Mouse (Mus musculus): ENCODE measurements at regions not wholly inside any gene's neighbourhood (a gene's known extent, or its start where the extent isn't known, plus 50 kb on each side); places are given as distances from the start of the nearest gene placed in this dataset.
"Not testable (repeated sequence)": the region's sequence is repeated elsewhere in the genome, so short reads cannot be mapped to it uniquely, and the experiment has no call there.

GRCm38 (mm10) chr10:117449416-117450239, 69.8 kb upstream of the Cpsf6 start:
- peak; percentile 59 to 63 for DNase-seq (ENCODE audit: low spot score in 2 of 2)

- DNase-seq (ENCODE audit: low spot score in 2 of 2) = not testable (repeated sequence)
These were observed 69.0 kb upstream of the Cpsf6 start for GRCm38 (mm10) chr10:117448783-117449182.

GRCm38 (mm10) chr10:117447626-117448025, 67.8 kb upstream of the Cpsf6 start:
- DNase-seq (ENCODE audit: low spot score in 2 of 2) = no peak

- DNase-seq (ENCODE audit: low spot score in 2 of 2) = no peak
These were observed 67.4 kb upstream of the Cpsf6 start for GRCm38 (mm10) chr10:117447206-117447605.

- no peak for DNase-seq (ENCODE audit: low spot score in 2 of 2)
These were observed 67.0 kb upstream of the Cpsf6 start for GRCm38 (mm10) chr10:117446776-117447175.

GRCm38 (mm10) chr10:117445801-117446490, 66.1 kb upstream of the Cpsf6 start:
- no peak for DNase-seq (ENCODE audit: low spot score in 2 of 2)

GRCm38 (mm10) chr10:117445181-117445790, 65.5 kb upstream of the Cpsf6 start:
- no peak for DNase-seq (ENCODE audit: low spot score in 2 of 2)

GRCm38 (mm10) chr10:117444761-117445160, 64.9 kb upstream of the Cpsf6 start:
- no peak for DNase-seq (ENCODE audit: low spot score in 2 of 2)

- DNase-seq (ENCODE audit: low spot score in 2 of 2) = no peak
These were observed 63.9 kb upstream of the Cpsf6 start for GRCm38 (mm10) chr10:117443426-117444350.

- no peak for DNase-seq (ENCODE audit: low spot score in 2 of 2)
These were observed 62.4 kb upstream of the Cpsf6 start for GRCm38 (mm10) chr10:117441979-117442803.

GRCm38 (mm10) chr10:117441121-117441978, 61.5 kb upstream of the Cpsf6 start:
- no peak for DNase-seq (ENCODE audit: low spot score in 2 of 2)

- DNase-seq (ENCODE audit: low spot score in 2 of 2) = no peak
These were observed 60.6 kb upstream of the Cpsf6 start for GRCm38 (mm10) chr10:117440225-117440976.

- DNase-seq (ENCODE audit: low spot score in 2 of 2) = no peak
These were observed 59.6 kb upstream of the Cpsf6 start for GRCm38 (mm10) chr10:117439206-117440110.

- no peak for DNase-seq (ENCODE audit: low spot score in 2 of 2)
These were observed 58.9 kb upstream of the Cpsf6 start for GRCm38 (mm10) chr10:117438614-117439193.

- no peak for DNase-seq (ENCODE audit: low spot score in 2 of 2)
These were observed 58.2 kb upstream of the Cpsf6 start for GRCm38 (mm10) chr10:117437970-117438369.

- peak; percentile 45 to 62 for DNase-seq (ENCODE audit: low spot score in 2 of 2)
These were observed 57.3 kb upstream of the Cpsf6 start for GRCm38 (mm10) chr10:117436875-117437715.

Data from spleen, postnatal 36 days (tissue).